In the genomic region with DNA sequence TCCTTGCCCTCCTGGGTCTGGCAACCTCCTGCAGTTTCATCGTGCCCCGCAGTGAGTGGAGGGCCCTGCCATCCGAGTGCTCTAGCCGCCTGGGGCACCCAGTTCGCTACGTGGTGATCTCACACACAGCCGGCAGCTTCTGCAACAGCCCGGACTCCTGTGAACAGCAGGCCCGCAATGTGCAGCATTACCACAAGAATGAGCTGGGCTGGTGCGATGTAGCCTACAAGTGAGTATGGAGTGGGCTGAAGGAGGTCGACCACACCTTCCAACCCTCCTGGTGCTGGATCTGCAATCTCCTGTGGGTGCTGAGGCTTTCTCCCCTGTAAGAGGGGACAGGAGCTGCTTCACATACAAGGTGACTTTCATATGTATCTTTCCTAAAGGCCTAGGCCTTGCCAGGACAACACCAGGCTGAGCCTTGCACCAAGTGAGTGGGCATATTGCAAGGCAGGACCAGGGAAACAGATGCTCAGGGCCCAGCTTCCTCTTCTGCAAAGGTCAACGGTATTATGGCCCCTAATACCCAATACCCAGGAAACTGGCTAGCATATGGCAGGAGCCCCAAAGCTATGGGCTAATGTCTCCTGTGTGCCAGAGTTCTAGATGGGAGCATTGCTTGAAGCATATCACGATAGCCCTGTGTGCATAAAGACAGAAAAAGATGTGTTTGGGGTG, we compare ENCODE assay signal across 11 mouse cellular contexts. TPM values are rescaled to one million over a fixed set of nuclear protein-coding genes. Genes with fewer than 3 reads are reported as not detected.
DNase-seq lines count a peak whose midpoint lies in the region; ATAC-seq and TF ChIP-seq lines count a peak whose summit lies in the region.
"Had no signal": no experiment of that assay in that cellular context is flagged by ENCODE, and none has a peak within 500 bp of the region (broad histone marks: within the 10 kb centered on the region; RNA-seq: fewer than 3 reads in every experiment).

No protein-coding gene starts in this region.

- no peak for TF ChIP-seq CTCF in liver, adult 2 months (IDR thresholded peaks at IDR 0.05; ENCODE audit: low read depth, low read length)
- TF ChIP-seq CTCF in E14TG2a.4 (conservative IDR thresholded peaks at IDR 0.05; ENCODE audit: low read length), result no peak

- 0 out of 2 replicates have a peak, but pooled peaks cover 1% of the 10 kb centered on the region for H3K4me1 ChIP-seq in liver, adult 2 months (ENCODE audit: control insufficient read depth, insufficient read depth, low read length)
- H3K4me1 ChIP-seq in liver, embryonic 12.5 days, result no peaks in the 10 kb centered on the region
- peaks cover 41% of the 10 kb centered on the region for H3K4me1 ChIP-seq in E14TG2a.4 (replicated peaks; ENCODE audit: low read depth, low read length)
- H3K4me1 ChIP-seq: forebrain, embryonic 15.5 days; limb, embryonic 12.5 days; neural tube, embryonic 12.5 days had no signal

- H3K9me3 ChIP-seq in liver, embryonic 12.5 days (replicated peaks), result no peaks in the 10 kb centered on the region
- H3K9me3 ChIP-seq in E14TG2a.4 (ENCODE audit: low read length), result no peaks in the 10 kb centered on the region
- H3K9me3 ChIP-seq: forebrain, embryonic 15.5 days; limb, embryonic 12.5 days; neural tube, embryonic 12.5 days had no signal

- no peak overlapping the region for H3K4me2 ChIP-seq in liver, embryonic 12.5 days
- H3K4me2 ChIP-seq: forebrain, embryonic 15.5 days; limb, embryonic 12.5 days; neural tube, embryonic 12.5 days had no signal

- no peaks in the 10 kb centered on the region for H3K36me3 ChIP-seq in liver, adult 2 months (ENCODE audit: control insufficient read depth, insufficient read depth, low read length)
- H3K36me3 ChIP-seq in liver, embryonic 12.5 days, result no peaks in the 10 kb centered on the region
- peaks cover 22% of the 10 kb centered on the region for H3K36me3 ChIP-seq in E14TG2a.4 (ENCODE audit: insufficient read depth, low read length)
- H3K36me3 ChIP-seq: forebrain, embryonic 15.5 days had no signal

- peak overlapping the region; percentile 18; the same call in 1 of the 2 replicates for H3K4me3 ChIP-seq in liver, adult 2 months (ENCODE audit: insufficient read depth, low read depth, low read length)
- no peak overlapping the region for H3K4me3 ChIP-seq in liver, embryonic 12.5 days
- peak overlapping the region; percentile 51 for H3K4me3 ChIP-seq in E14TG2a.4 (replicated peaks; ENCODE audit: low read length)
- H3K4me3 ChIP-seq: forebrain, embryonic 15.5 days; limb, embryonic 12.5 days; neural tube, embryonic 12.5 days had no signal

- no peak for ATAC-seq in liver, embryonic 12.5 days
- ATAC-seq in megakaryocyte, adult 5-6 weeks (ENCODE audit: poor library complexity, severe bottlenecking), result peak; percentile 38; the same call in 1 of the 2 replicates
- ATAC-seq: forebrain, embryonic 15.5 days had no signal

- H3K9ac ChIP-seq in liver, adult 2 months (ENCODE audit: low read depth, low read length), result no peak overlapping the region
- no peak overlapping the region for H3K9ac ChIP-seq in liver, embryonic 12.5 days
- H3K9ac ChIP-seq: forebrain, embryonic 15.5 days; limb, embryonic 12.5 days; neural tube, embryonic 12.5 days had no signal

- DNase-seq in liver, adult 2 months (ENCODE audit: extremely low read depth, low read depth, low spot score), result no peak
- DNase-seq in R1 (ENCODE audit: low read depth, low spot score), result peak; percentile 57
- DNase-seq in natural killer cell, adult 2 months (ENCODE audit: low spot score in 2 of 2), result no peak
- DNase-seq in adrenal gland, postnatal 4 days (ENCODE audit: low spot score in 2 of 2), result no peak
- DNase-seq: kidney, postnatal 36 days had no signal

- H3K27ac ChIP-seq in liver, adult 2 months (replicated peaks; ENCODE audit: insufficient read depth, low read depth, low read length), result no peak overlapping the region
- no peak overlapping the region; the same call in 1 of the 2 replicates for H3K27ac ChIP-seq in liver, embryonic 12.5 days
- H3K27ac ChIP-seq: forebrain, embryonic 15.5 days; limb, embryonic 12.5 days; neural tube, embryonic 12.5 days had no signal

- TF ChIP-seq POLR2A in liver, adult 2 months (IDR thresholded peaks at IDR 0.05; ENCODE audit: extremely low read depth, insufficient read depth, low read length), result no peak

- no peaks in the 10 kb centered on the region for H3K79me2 ChIP-seq in liver, adult 2 months (ENCODE audit: control insufficient read depth, insufficient read depth, low read length)

- H3K27me3 ChIP-seq in liver, adult 2 months (ENCODE audit: control insufficient read depth, insufficient read depth, low read length), result no peaks in the 10 kb centered on the region
- H3K27me3 ChIP-seq in liver, embryonic 12.5 days (replicated peaks), result no peaks in the 10 kb centered on the region
- H3K27me3 ChIP-seq in E14TG2a.4 (ENCODE audit: insufficient read depth, low read length), result peaks cover 4% of the 10 kb centered on the region; the same call in 1 of the 2 replicates
- H3K27me3 ChIP-seq: forebrain, embryonic 15.5 days; limb, embryonic 12.5 days; neural tube, embryonic 12.5 days had no signal

- WGBS in liver, adult 2 months, result 62% methylated on average over 13 of the region's 13 CpGs
- WGBS in liver, embryonic 12.5 days (ENCODE audit: insufficient replicate concordance), result 44% methylated on average over 13 of the region's 13 CpGs

RNA-seq across cellular contexts. Expression of gene Pglyrp1, which starts 13.8 kb away (rescaled TPM):
- total RNA-seq in liver, adult 2 months (2014; rRNA removed), result 0.18 and 0.27 TPM in 2 replicates
- polyA plus RNA-seq in liver, adult 2 months (2012; rRNA removed), result 1.7 and 2.0 TPM in 2 replicates
- 8.9 and 10.0 TPM in 2 replicates for polyA plus RNA-seq in liver, embryonic 12.5 days (2016; fragmentation: Nextera tagmentation; extraction: Ambion mirVana)
- total RNA-seq in megakaryocyte, adult 5-6 weeks (2015), result 492 and 634 TPM in 2 replicates
- total RNA-seq in megakaryocyte, adult 5-6 weeks (2017), result 78.5 and 108 TPM in 2 replicates
- 10 to 100 TPM in 1 of 2 experiments, 1 to 10 TPM in 1; 7.2 to 12.0 TPM for total RNA-seq in adrenal gland, postnatal 4 days (2021)

RNA-seq across cellular contexts. Expression of gene Ccdc61, which starts 25.3 kb away (rescaled TPM):
- total RNA-seq in liver, adult 2 months (2014; rRNA removed), result 5.6 and 7.7 TPM in 2 replicates
- polyA plus RNA-seq in liver, adult 2 months (2012; rRNA removed), result 9.7 and 12.0 TPM in 2 replicates
- polyA plus RNA-seq in liver, embryonic 12.5 days (2016; fragmentation: Nextera tagmentation; extraction: Ambion mirVana), result 16.8 and 18.3 TPM in 2 replicates
- total RNA-seq in megakaryocyte, adult 5-6 weeks (2015), result 12.9 and 15.3 TPM in 2 replicates
- 8.9 and 12.2 TPM in 2 replicates for total RNA-seq in megakaryocyte, adult 5-6 weeks (2017)
- total RNA-seq in adrenal gland, postnatal 4 days (2021), result 10 to 100 TPM; 16.5 to 19.2 TPM

RNA-seq across cellular contexts. Expression of gene Nova2, which starts 40.8 kb away (rescaled TPM):
- total RNA-seq in liver, adult 2 months (2014; rRNA removed), result 0.09 and 0.27 TPM in 2 replicates
- 0.16 and 0.24 TPM in 2 replicates for polyA plus RNA-seq in liver, adult 2 months (2012; rRNA removed)
- polyA plus RNA-seq in liver, embryonic 12.5 days (2016; fragmentation: Nextera tagmentation; extraction: Ambion mirVana), result 0.13 and 0.16 TPM in 2 replicates
- not detected in 2 replicates for total RNA-seq in megakaryocyte, adult 5-6 weeks (2015)
- not detected in 2 replicates for total RNA-seq in megakaryocyte, adult 5-6 weeks (2017)
- total RNA-seq in adrenal gland, postnatal 4 days (2021), result 1 to 10 TPM; 7.8 to 8.2 TPM

RNA-seq across cellular contexts. Expression of gene Mill2, which starts 45.1 kb away (rescaled TPM):
- 0.83 and 1.1 TPM in 2 replicates for total RNA-seq in liver, adult 2 months (2014; rRNA removed)
- 0.37 and 0.50 TPM in 2 replicates for polyA plus RNA-seq in liver, adult 2 months (2012; rRNA removed)
- polyA plus RNA-seq in liver, embryonic 12.5 days (2016; fragmentation: Nextera tagmentation; extraction: Ambion mirVana), result 0.07 and 0.10 TPM in 2 replicates
- not detected in 2 replicates for total RNA-seq in megakaryocyte, adult 5-6 weeks (2015)
- 0.08 TPM in 1 of 2 replicates, not detected in the other for total RNA-seq in megakaryocyte, adult 5-6 weeks (2017)
- total RNA-seq in adrenal gland, postnatal 4 days (2021), result 1 to 10 TPM; 5.1 to 8.1 TPM
- polyA plus RNA-seq: limb, embryonic 12.5 days had no signal

Comparison
In these comparisons a context has a peak if more than half of its experiments do, and no peak if none do; other contexts are left out.
1. RNA of gene Pglyrp1, which starts 13.8 kb away (total RNA-seq): 78.5 to 634 TPM in megakaryocyte, adult 5-6 weeks; 7.2 to 12.0 TPM in adrenal gland, postnatal 4 days and 0.18 to 0.27 TPM in liver, adult 2 months; every median in the first group is over 4 times any median in the second.